Mouse (Mus musculus) erythroblast, embryonic 14.5 days (primary cell): ENCODE results near the gene Barhl1. TPM values are rescaled to one million over a fixed set of nuclear protein-coding genes. Genes with fewer than 3 reads are reported as not detected.

Experiments used
- H3K27me3 ChIP-seq: 2 replicates; pipeline ENCODE4 v1.6.1; 2012; ENCODE audit warnings: inconsistent platforms; ENCODE audit not compliant: control insufficient read depth
- H3K36me3 ChIP-seq: 2 replicates; pipeline ENCODE4 v1.6.1; 2012; ENCODE audit warnings: mild to moderate bottlenecking, inconsistent platforms; ENCODE audit not compliant: control insufficient read depth
- H3K4me1 ChIP-seq: 2 replicates; pipeline ENCODE4 v1.6.1; 2012; ENCODE audit warnings: inconsistent platforms; ENCODE audit not compliant: control insufficient read depth
- H3K4me3 ChIP-seq: replicated peaks from 2 replicates; pipeline ENCODE3; 2012; ENCODE audit warnings: moderate library complexity, mild to moderate bottlenecking, inconsistent platforms
- H3K9me3 ChIP-seq: 2 replicates; pipeline ENCODE4 v1.6.1; 2012; ENCODE audit warnings: low read length, inconsistent platforms, mixed read lengths; ENCODE audit not compliant: control insufficient read depth
- GATA1 ChIP-seq: IDR thresholded peaks from 2 replicates; pipeline ENCODE4 v1.6.1; 2012; ENCODE audit warnings: low read length, inconsistent platforms, mixed read lengths
- TAL1 ChIP-seq: IDR thresholded peaks from 3 replicates; pipeline ENCODE4 v1.6.1; 2012; ENCODE audit warnings: low read length, inconsistent platforms, mixed read lengths
- polyA plus RNA-seq: library from polyadenylated mRNA; stranded (reverse); fragments of >175 nt; gene quantifications from 2 replicates; pipeline ENCODE4 v1.2.3, GENCODE M21; 2012

Barhl1 gene
- polyA plus RNA-seq, 1 experiment: not detected

DNA sequence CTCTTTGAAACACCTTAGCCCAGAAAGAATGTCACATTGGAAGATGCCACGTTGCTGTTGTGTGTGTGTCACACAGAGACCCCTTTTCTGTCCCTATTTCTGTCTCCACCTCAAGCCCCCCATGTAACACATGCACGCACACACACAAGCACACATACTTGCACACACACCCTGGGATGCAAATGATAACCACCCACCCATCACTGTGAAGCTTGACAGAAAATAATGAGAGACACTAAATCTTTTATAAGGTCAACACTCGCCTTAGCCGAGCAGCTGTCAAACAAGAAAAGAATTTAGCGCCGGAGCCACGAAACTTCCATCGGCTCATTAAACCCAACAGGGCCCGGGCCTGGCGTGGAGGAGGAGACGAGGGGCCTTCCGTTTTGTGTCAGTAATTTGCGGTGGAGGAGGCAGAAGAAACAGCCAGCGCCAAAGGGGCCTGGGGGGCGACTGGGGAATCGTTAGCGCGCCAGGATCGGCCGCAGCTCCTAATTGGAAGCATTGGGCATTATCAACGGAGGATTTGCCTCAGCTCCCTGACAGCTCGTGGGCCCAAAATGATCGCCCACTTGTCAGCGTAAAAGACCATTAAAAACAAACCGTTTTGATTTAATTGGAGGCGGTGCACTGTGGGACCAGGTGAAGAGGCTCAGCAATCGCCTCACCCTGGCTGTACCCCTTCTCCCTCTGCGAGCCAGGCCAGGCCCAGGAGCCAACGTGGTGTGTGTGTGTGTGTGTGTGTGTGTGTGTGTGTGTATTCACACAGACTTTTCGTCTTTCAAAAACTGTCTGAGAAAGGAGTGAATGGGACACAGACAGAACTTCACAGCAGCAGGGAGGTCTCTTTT, 27.4 kb upstream of the Barhl1 start:
- H3K36me3 ChIP-seq: no peaks in the 10 kb centered on the region
- TF ChIP-seq TAL1 (no peak), GATA1 (no peak)
- no peak overlapping the region for H3K4me3 ChIP-seq
- H3K9me3 ChIP-seq: no peaks in the 10 kb centered on the region
- no peaks in the 10 kb centered on the region for H3K4me1 ChIP-seq
- H3K27me3 ChIP-seq: peaks cover 2% of the 10 kb centered on the region

DNA sequence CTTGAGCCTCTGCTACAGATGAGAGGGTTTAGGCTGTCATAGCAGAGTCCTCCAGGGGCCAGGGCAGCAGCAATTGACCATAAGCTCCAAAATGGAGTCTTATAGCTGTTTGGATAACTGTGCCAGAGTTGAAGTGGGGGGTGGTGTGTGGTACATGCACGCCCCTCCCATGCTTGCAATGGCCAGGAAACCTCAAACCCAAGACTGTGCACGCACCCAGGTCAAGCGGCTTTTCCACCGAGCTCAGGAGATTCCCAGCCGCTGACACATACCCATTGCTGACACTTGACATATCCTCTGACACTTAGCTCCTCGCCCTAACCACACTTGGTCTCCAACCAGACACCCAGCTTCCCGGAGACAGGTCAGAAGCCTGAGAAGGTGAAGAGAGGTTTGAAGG, 22.5 kb upstream of the Barhl1 start:
- Histone ChIP-seq H3K4me3 (no peak overlapping the region), H3K36me3 (no peaks in the 10 kb centered on the region), H3K9me3 (no peaks in the 10 kb centered on the region), H3K4me1 (no peaks in the 10 kb centered on the region), H3K27me3 (peaks cover 2% of the 10 kb centered on the region)
- TF ChIP-seq TAL1: no peak
- TF ChIP-seq GATA1: no peak

DNA sequence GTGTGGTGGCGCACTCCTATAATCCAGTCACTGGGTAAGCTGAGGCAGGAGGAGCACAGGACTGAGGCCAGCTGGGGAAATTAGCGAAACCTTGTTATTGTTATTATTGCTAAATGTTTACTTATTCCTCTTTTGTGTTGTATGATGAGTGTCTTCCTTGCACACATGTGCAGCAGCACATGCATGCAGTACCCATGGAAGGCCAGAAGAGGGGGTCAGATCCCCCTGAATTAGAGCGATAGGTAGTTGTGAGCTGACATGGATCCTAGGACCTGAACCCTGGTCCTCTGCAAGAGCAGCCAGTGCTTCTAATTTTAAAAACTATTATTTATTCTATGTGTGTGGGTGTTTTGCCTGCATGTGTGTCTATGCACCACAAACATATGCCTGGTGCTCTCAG, 14.1 kb upstream of the Barhl1 start:
- no peaks in the 10 kb centered on the region for H3K4me1 ChIP-seq
- no peaks in the 10 kb centered on the region for H3K9me3 ChIP-seq
- TF ChIP-seq TAL1: no peak
- TF ChIP-seq GATA1: no peak
- H3K4me3 ChIP-seq: no peak overlapping the region
- no peaks in the 10 kb centered on the region for H3K27me3 ChIP-seq
- H3K36me3 ChIP-seq: no peaks in the 10 kb centered on the region

DNA sequence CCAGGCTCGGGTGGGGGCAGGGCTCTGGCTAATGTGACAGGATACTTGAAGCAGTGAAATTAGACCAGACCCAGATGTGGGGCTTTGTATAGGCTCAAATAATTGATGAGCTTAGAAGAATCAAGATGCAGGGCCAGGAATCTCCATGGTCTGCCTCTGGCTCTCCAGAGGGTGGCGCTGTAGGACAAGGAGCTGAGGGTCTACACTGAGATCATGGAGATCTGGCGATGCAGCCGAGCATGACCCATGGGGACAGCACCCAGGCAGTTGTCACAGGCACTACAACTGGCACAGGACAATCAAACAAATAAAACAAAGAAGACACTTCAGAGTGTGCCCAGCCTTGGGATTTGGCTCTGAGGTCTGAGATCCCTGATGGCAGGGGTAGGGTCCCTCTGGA, 7.4 kb upstream of the Barhl1 start:
- Histone ChIP-seq H3K4me1 (no peaks in the 10 kb centered on the region), H3K27me3 (peaks cover 24% of the 10 kb centered on the region), H3K4me3 (no peak overlapping the region), H3K9me3 (no peaks in the 10 kb centered on the region), H3K36me3 (no peaks in the 10 kb centered on the region)
- no peak for TF ChIP-seq GATA1
- TF ChIP-seq TAL1: no peak

DNA sequence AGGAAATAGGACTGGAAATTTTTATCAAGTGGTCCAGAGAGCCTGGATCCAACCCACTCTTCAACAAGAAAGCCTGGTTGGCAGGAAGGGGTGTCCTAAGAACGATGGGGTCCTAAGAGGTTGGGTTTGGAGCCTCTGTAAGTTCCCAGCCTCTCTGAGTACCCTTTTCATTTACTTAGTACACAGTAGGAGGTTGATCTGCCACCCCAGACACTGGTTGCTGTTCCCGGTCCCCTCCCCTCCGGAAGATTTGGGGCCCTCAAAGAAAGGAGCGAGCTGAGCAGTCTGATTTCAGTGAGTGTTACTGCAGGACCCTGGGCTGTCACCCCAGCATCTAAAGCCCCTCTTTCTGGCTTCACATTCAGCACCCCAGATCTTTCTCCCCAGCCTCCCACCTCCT, 2.5 kb upstream of the Barhl1 start:
- Histone ChIP-seq H3K4me1 (no peaks in the 10 kb centered on the region), H3K9me3 (peaks cover 5% of the 10 kb centered on the region; the same call in 1 of the 2 replicates), H3K27me3 (peaks cover 73% of the 10 kb centered on the region), H3K4me3 (no peak overlapping the region), H3K36me3 (no peaks in the 10 kb centered on the region)
- no peak for TF ChIP-seq GATA1
- TF ChIP-seq TAL1: no peak

DNA sequence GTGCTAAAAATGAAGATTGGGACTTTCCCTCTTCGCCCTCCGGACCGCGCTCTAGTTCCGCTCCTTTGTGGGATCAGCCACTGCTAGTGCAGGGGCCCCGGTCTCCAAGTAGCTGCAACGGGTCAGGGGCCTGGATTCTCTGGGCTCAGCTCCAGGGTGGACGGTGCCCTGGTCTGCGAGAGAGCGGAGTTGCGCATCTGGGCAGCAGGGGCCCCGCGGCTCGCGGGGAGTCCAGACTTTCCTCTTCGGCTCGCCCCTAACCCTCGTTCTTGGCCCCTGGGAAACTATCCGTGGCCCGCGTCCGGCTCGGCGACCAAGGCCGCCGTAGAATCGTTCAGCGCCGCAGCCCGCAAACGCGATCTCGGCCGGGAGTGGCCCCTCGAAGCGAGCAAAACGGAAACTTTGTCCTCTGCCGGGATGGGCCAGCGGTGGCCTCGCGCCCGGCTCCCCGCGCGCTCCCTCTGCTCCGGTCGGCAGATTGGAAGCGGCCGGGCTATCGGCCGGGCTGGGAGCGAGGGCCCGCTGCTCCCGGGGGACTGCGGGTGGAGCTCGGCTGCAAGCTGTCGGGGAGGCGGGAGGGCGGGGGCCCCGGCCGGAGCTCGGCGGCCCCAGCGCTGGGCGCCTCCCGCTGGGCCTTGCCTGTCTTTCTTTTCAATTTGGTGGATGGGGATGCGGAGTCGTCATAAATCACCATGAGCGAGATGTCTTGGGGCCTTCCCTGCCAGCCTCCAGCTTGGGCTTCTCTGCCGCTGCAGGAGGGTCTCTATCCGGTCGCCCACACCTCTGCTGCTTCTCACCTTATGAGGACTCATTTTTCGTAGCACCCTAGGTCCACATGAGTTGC, 1.3 kb upstream of the Barhl1 start:
- TF ChIP-seq GATA1 (no peak), TAL1 (no peak)
- peaks cover 5% of the 10 kb centered on the region; the same call in 1 of the 2 replicates for H3K9me3 ChIP-seq
- H3K27me3 ChIP-seq: peaks cover 85% of the 10 kb centered on the region
- H3K4me1 ChIP-seq: no peaks in the 10 kb centered on the region
- H3K4me3 ChIP-seq: no peak overlapping the region
- no peaks in the 10 kb centered on the region for H3K36me3 ChIP-seq

DNA sequence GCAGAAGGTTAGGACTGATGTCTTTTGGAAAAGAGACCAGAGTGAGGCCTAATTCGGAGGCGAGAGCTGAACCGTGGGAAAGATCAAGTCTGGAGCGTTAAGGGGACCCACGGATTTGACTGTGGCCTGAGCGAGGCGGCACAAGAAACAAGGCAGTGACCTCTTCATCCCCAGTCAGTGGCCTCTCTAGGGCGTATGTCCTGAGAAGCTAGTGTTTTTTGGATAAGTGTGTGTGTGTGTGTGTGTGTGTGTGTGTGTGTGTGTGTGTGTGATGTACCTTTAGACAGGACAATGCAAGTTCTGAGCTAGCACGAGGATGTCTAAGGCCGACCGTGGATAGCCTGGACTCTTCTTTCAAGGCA, 669 bp upstream of the Barhl1 start:
- TF ChIP-seq GATA1 (no peak), TAL1 (no peak)
- Histone ChIP-seq H3K4me3 (no peak overlapping the region), H3K27me3 (peaks cover 91% of the 10 kb centered on the region), H3K4me1 (no peaks in the 10 kb centered on the region), H3K36me3 (no peaks in the 10 kb centered on the region), H3K9me3 (peaks cover 5% of the 10 kb centered on the region; the same call in 1 of the 2 replicates)

DNA sequence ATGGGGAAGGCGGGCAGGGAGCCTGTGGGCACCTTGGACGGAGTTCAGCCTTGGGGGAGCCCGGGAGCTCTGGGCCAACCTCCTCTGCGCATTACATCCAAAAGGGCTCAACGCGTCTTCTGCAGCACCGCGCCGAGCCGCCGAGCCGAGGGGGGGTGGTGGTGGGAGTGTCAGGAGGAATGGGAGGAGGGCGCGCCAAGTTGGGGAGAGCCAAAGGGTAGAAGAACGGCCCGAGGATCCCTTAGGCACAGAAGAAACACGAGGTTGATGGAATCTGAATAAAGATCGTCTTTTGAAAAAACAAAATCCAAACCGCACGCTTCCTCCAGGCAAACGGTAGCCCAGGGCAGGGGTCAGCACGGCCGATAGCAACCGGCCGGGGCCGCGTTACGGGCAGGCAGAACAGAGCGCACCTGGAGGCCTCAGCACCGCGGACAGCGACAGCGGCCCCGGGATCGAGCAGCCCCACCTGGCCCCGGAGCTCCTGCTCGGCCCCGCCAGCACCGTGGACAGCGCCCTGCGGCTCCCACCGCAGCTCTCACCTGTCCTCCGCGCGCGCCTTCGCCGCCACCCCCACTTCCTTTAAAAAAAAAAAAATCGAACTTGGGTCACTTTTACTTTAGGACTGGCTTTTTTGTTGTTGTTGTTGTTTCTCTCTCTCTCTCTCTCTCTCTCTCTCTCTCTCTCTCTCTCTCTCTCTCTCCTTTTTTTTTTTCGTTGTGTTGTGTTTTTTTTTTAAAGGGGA, 528 bp downstream of the Barhl1 start:
- TF ChIP-seq TAL1 (no peak), GATA1 (no peak)
- no peak overlapping the region for H3K4me3 ChIP-seq
- H3K4me1 ChIP-seq: no peaks in the 10 kb centered on the region
- H3K36me3 ChIP-seq: no peaks in the 10 kb centered on the region
- peaks cover 5% of the 10 kb centered on the region; the same call in 1 of the 2 replicates for H3K9me3 ChIP-seq
- H3K27me3 ChIP-seq: peaks cover 95% of the 10 kb centered on the region
